Mouse (Mus musculus): ENCODE measurements around the gene Cenpp. TPM values are rescaled to one million over a fixed set of nuclear protein-coding genes. Genes with fewer than 3 reads are reported as not detected.

The Cenpp gene
- polyA plus RNA-seq, 1 experiment from 2014 or later, result 24.7 TPM

GRCm38 (mm10) chr13:49547563-49548150 lies 104.9 kb downstream of the Cenpp start:
- H3K4me3 ChIP-seq (replicated peaks), result no peak overlapping the region
- 61% methylated on average over 1 of the region's 1 CpGs for WGBS
- H3K27me3 ChIP-seq (replicated peaks), result no peaks in the 10 kb centered on the region
- no peak for ATAC-seq
- H3K36me3 ChIP-seq, result no peaks in the 10 kb centered on the region
- no peak overlapping the region for H3K9ac ChIP-seq
- 0 out of 2 replicates have a peak overlapping the region, but pooled peaks have one; percentile 27 for H3K27ac ChIP-seq
- H3K9me3 ChIP-seq, result no peaks in the 10 kb centered on the region
- H3K4me2 ChIP-seq (replicated peaks), result no peak overlapping the region
- no peaks in the 10 kb centered on the region for H3K4me1 ChIP-seq (replicated peaks)

- Histone ChIP-seq H3K4me3 (replicated peaks) (no peak overlapping the region), H3K9ac (no peak overlapping the region), H3K4me1 (replicated peaks) (no peaks in the 10 kb centered on the region), H3K36me3 (no peaks in the 10 kb centered on the region), H3K9me3 (no peaks in the 10 kb centered on the region), H3K27me3 (replicated peaks) (no peaks in the 10 kb centered on the region), H3K27ac (peak overlapping the region; percentile 66), H3K4me2 (replicated peaks) (no peak overlapping the region; the same call in 1 of the 2 replicates)
- ATAC-seq, result no peak
- WGBS, result 47% methylated on average over 1 of the region's 1 CpGs
Observed at GRCm38 (mm10) chr13:49546517-49546916, 106.1 kb downstream of the Cenpp start.

GRCm38 (mm10) chr13:49545646-49546045 lies 106.9 kb downstream of the Cenpp start:
- H3K9me3 ChIP-seq, result no peaks in the 10 kb centered on the region
- WGBS, result 35% methylated on average over 3 of the region's 3 CpGs
- no peaks in the 10 kb centered on the region for H3K36me3 ChIP-seq
- H3K4me1 ChIP-seq (replicated peaks), result no peaks in the 10 kb centered on the region
- no peak; the same call in 1 of the 2 replicates for ATAC-seq
- no peaks in the 10 kb centered on the region for H3K27me3 ChIP-seq (replicated peaks)
- no peak overlapping the region for H3K4me3 ChIP-seq (replicated peaks)
- H3K9ac ChIP-seq, result no peak overlapping the region
- peak overlapping the region; percentile 44 for H3K27ac ChIP-seq
- H3K4me2 ChIP-seq (replicated peaks), result no peak overlapping the region

GRCm38 (mm10) chr13:49544279-49544678 lies 108.3 kb downstream of the Cenpp start, which contains the start of gene Aspn:
TSS of gene Aspn (plus strand) at chr13:49544443.
- ATAC-seq, result peak; percentile 47; the same call in 1 of the 2 replicates
- no peaks in the 10 kb centered on the region for H3K36me3 ChIP-seq
- no peak within 1 kb of the TSS for H3K9ac ChIP-seq
- no peak within 1 kb of the TSS for H3K4me2 ChIP-seq (replicated peaks)
- no peaks in the 10 kb centered on the region for H3K27me3 ChIP-seq (replicated peaks)
- no peaks in the 10 kb centered on the region for H3K9me3 ChIP-seq
- H3K4me3 ChIP-seq (replicated peaks), result no peak within 1 kb of the TSS
- H3K4me1 ChIP-seq (replicated peaks), result no peaks in the 10 kb centered on the region
- 0 out of 2 replicates have a peak within 1 kb of the TSS, but pooled peaks have one; percentile 44 for H3K27ac ChIP-seq
- 50% methylated on average over 3 of the region's 3 CpGs for WGBS

- H3K4me1 ChIP-seq (replicated peaks), result no peaks in the 10 kb centered on the region
- WGBS, result 65% methylated on average over 1 of the region's 1 CpGs
- ATAC-seq, result no peak
- H3K9me3 ChIP-seq, result no peaks in the 10 kb centered on the region
- H3K27me3 ChIP-seq (replicated peaks), result no peaks in the 10 kb centered on the region
- no peak overlapping the region for H3K4me2 ChIP-seq (replicated peaks)
- H3K36me3 ChIP-seq, result no peaks in the 10 kb centered on the region
- H3K4me3 ChIP-seq (replicated peaks), result no peak overlapping the region
- H3K9ac ChIP-seq, result no peak overlapping the region
- H3K27ac ChIP-seq, result no peak overlapping the region
Observed at GRCm38 (mm10) chr13:49538693-49539092, 113.9 kb downstream of the Cenpp start.

- H3K4me2 ChIP-seq (replicated peaks), result no peak overlapping the region
- H3K27ac ChIP-seq, result no peak overlapping the region
- no peaks in the 10 kb centered on the region for H3K36me3 ChIP-seq
- no peak overlapping the region for H3K9ac ChIP-seq
- 92% methylated on average over 1 of the region's 1 CpGs for WGBS
- H3K4me3 ChIP-seq (replicated peaks), result no peak overlapping the region
- H3K27me3 ChIP-seq (replicated peaks), result no peaks in the 10 kb centered on the region
- H3K9me3 ChIP-seq, result no peaks in the 10 kb centered on the region
- ATAC-seq, result no peak
- H3K4me1 ChIP-seq (replicated peaks), result no peaks in the 10 kb centered on the region
Observed at GRCm38 (mm10) chr13:49536946-49537345, 115.6 kb downstream of the Cenpp start.

GRCm38 (mm10) chr13:49530636-49531035 lies 121.9 kb downstream of the Cenpp start:
- H3K36me3 ChIP-seq, result no peaks in the 10 kb centered on the region
- no peaks in the 10 kb centered on the region for H3K9me3 ChIP-seq
- H3K27ac ChIP-seq, result no peak overlapping the region
- no peak overlapping the region for H3K9ac ChIP-seq
- H3K27me3 ChIP-seq (replicated peaks), result no peaks in the 10 kb centered on the region
- no peak overlapping the region for H3K4me3 ChIP-seq (replicated peaks)
- 80% methylated on average over 4 of the region's 4 CpGs for WGBS
- H3K4me1 ChIP-seq (replicated peaks), result no peaks in the 10 kb centered on the region
- no peak overlapping the region for H3K4me2 ChIP-seq (replicated peaks)
- peak; percentile 71 for ATAC-seq

GRCm38 (mm10) chr13:49526235-49526634 lies 126.3 kb downstream of the Cenpp start:
- ATAC-seq, result no peak
- no peaks in the 10 kb centered on the region for H3K4me1 ChIP-seq (replicated peaks)
- no peak overlapping the region for H3K4me3 ChIP-seq (replicated peaks)
- no peak overlapping the region for H3K27ac ChIP-seq
- 75% methylated on average over 2 of the region's 2 CpGs for WGBS
- H3K9ac ChIP-seq, result no peak overlapping the region
- H3K4me2 ChIP-seq (replicated peaks), result no peak overlapping the region
- H3K9me3 ChIP-seq, result no peaks in the 10 kb centered on the region
- no peaks in the 10 kb centered on the region for H3K36me3 ChIP-seq
- H3K27me3 ChIP-seq (replicated peaks), result no peaks in the 10 kb centered on the region

- Histone ChIP-seq H3K4me3 (replicated peaks) (no peak overlapping the region), H3K4me1 (replicated peaks) (peaks cover 2% of the 10 kb centered on the region; the same call in 1 of the 2 replicates), H3K36me3 (no peaks in the 10 kb centered on the region), H3K27me3 (replicated peaks) (no peaks in the 10 kb centered on the region), H3K4me2 (replicated peaks) (no peak overlapping the region), H3K27ac (no peak overlapping the region), H3K9ac (no peak overlapping the region), H3K9me3 (no peaks in the 10 kb centered on the region)
- ATAC-seq, result no peak
- WGBS, result 22% methylated on average over 2 of the region's 2 CpGs
Observed at GRCm38 (mm10) chr13:49518761-49519160, 133.8 kb downstream of the Cenpp start.

- Histone ChIP-seq H3K27ac (no peak overlapping the region), H3K36me3 (no peaks in the 10 kb centered on the region), H3K4me3 (replicated peaks) (no peak overlapping the region), H3K4me2 (replicated peaks) (no peak overlapping the region), H3K9ac (no peak overlapping the region), H3K27me3 (replicated peaks) (no peaks in the 10 kb centered on the region), H3K4me1 (replicated peaks) (no peaks in the 10 kb centered on the region), H3K9me3 (no peaks in the 10 kb centered on the region)
- WGBS, result 33% methylated on average over 3 of the region's 3 CpGs
- no peak for ATAC-seq
Observed at GRCm38 (mm10) chr13:49507176-49507575, 145.4 kb downstream of the Cenpp start.

GRCm38 (mm10) chr13:49505776-49506175 lies 146.8 kb downstream of the Cenpp start:
- no peak overlapping the region for H3K27ac ChIP-seq
- WGBS, result 73% methylated on average over 4 of the region's 4 CpGs
- H3K9ac ChIP-seq, result no peak overlapping the region
- no peak overlapping the region for H3K4me2 ChIP-seq (replicated peaks)
- no peak overlapping the region for H3K4me3 ChIP-seq (replicated peaks)
- no peaks in the 10 kb centered on the region for H3K9me3 ChIP-seq
- no peaks in the 10 kb centered on the region for H3K36me3 ChIP-seq
- H3K4me1 ChIP-seq (replicated peaks), result no peaks in the 10 kb centered on the region
- no peaks in the 10 kb centered on the region for H3K27me3 ChIP-seq (replicated peaks)
- ATAC-seq, result no peak

GRCm38 (mm10) chr13:49504510-49504909 lies 148.1 kb downstream of the Cenpp start, which contains the start of gene Ecm2:
TSS of gene Ecm2 (plus strand) at chr13:49504810.
- no peak within 1 kb of the TSS for H3K4me2 ChIP-seq (replicated peaks)
- H3K27ac ChIP-seq, result no peak within 1 kb of the TSS
- H3K36me3 ChIP-seq, result no peaks in the 10 kb centered on the region
- H3K9ac ChIP-seq, result no peak within 1 kb of the TSS
- H3K27me3 ChIP-seq (replicated peaks), result no peaks in the 10 kb centered on the region
- H3K4me1 ChIP-seq (replicated peaks), result no peaks in the 10 kb centered on the region
- ATAC-seq, result no peak
- no peaks in the 10 kb centered on the region for H3K9me3 ChIP-seq
- 54% methylated on average over 4 of the region's 4 CpGs for WGBS
- no peak within 1 kb of the TSS for H3K4me3 ChIP-seq (replicated peaks)

All from intestine, embryonic 15.5 days (tissue).